8 mouse cellular contexts compared by ENCODE assay signal in the genomic region with DNA sequence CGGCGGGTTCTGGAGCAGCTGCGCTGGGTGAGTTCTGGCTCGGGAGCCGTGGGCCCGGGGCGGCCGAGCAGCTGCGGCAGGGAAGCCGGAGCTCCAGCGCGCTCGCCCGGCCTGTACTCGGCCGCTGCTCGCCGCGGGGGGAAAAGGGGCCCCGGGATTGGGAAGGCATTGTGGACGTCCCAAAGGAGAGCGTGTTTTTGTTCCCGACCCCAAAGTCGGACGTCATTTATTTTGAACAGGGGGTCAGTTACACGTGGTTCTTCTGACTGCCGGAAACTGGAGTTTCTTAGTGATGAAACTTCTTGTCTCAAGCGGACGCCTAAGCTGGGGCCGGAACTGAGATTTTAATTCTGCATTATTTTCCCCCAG. TPM values are rescaled to one million over a fixed set of nuclear protein-coding genes. Genes with fewer than 3 reads are reported as not detected.
A peak's percentile ranks its signal among the peaks of the same experiment; 100 is the strongest.
DNase-seq lines count a peak whose midpoint lies in the region; ATAC-seq and TF ChIP-seq lines count a peak whose summit lies in the region.

No protein-coding gene starts in this region.

- peak overlapping the region; percentile 96 for H3K9ac ChIP-seq in embryonic facial prominence, embryonic 14.5 days (ENCODE audit: low read depth, low read length)
- peak overlapping the region; percentile 88 for H3K9ac ChIP-seq in neural tube, embryonic 13.5 days

- peaks cover 6% of the 10 kb centered on the region for H3K4me1 ChIP-seq in cerebellum, adult 2 months (ENCODE audit: control insufficient read depth, insufficient read depth, low read length)
- H3K4me1 ChIP-seq in embryonic facial prominence, embryonic 14.5 days (ENCODE audit: control insufficient read depth, insufficient read depth, low read length), result peaks cover 11% of the 10 kb centered on the region
- peaks cover 28% of the 10 kb centered on the region for H3K4me1 ChIP-seq in limb, embryonic 10.5 days
- H3K4me1 ChIP-seq in neural tube, embryonic 13.5 days (replicated peaks), result peaks cover 29% of the 10 kb centered on the region

- H3K79me2 ChIP-seq in C2C12 (ENCODE audit: control insufficient read depth, insufficient read depth), result peaks cover 53% of the 10 kb centered on the region

- H3K4me3 ChIP-seq in cerebellum, adult 2 months (replicated peaks; ENCODE audit: insufficient read depth, low read depth, low read length), result peak overlapping the region; percentile 82
- H3K4me3 ChIP-seq in C2C12 (ENCODE audit: insufficient read depth, poor library complexity, severe bottlenecking), result peak overlapping the region; percentile 63
- peak overlapping the region; percentile 87 for H3K4me3 ChIP-seq in embryonic facial prominence, embryonic 14.5 days (ENCODE audit: low read depth, low read length)
- H3K4me3 ChIP-seq in limb, embryonic 10.5 days, result peak overlapping the region; percentile 88
- H3K4me3 ChIP-seq in neural tube, embryonic 13.5 days, result peak overlapping the region; percentile 86

- TF ChIP-seq POLR2A in cerebellum, adult 2 months (IDR thresholded peaks at IDR 0.05; ENCODE audit: borderline replicate concordance, insufficient read depth, low read length), result no peak

- H3K27ac ChIP-seq in cerebellum, adult 2 months (ENCODE audit: insufficient read depth, low read length), result peak overlapping the region; percentile 74; the same call in 1 of the 2 replicates
- H3K27ac ChIP-seq in embryonic facial prominence, embryonic 14.5 days (replicated peaks; ENCODE audit: low read depth, low read length), result peak overlapping the region; percentile 93
- peak overlapping the region; percentile 97 for H3K27ac ChIP-seq in limb, embryonic 10.5 days
- H3K27ac ChIP-seq in neural tube, embryonic 13.5 days (replicated peaks), result peak overlapping the region; percentile 95

- peaks cover 47% of the 10 kb centered on the region for H3K79me3 ChIP-seq in C2C12 (ENCODE audit: low read depth)

- ATAC-seq in embryonic facial prominence, embryonic 14.5 days (ENCODE audit: low read depth), result peak; percentile 60; the same call in 1 of the 2 replicates
- peak; percentile 81 for ATAC-seq in neural tube, embryonic 13.5 days (ENCODE audit: low read depth)

- no peaks in the 10 kb centered on the region for H3K9me3 ChIP-seq in embryonic facial prominence, embryonic 14.5 days (ENCODE audit: control insufficient read depth, low read length)
- no peaks in the 10 kb centered on the region for H3K9me3 ChIP-seq in limb, embryonic 10.5 days (replicated peaks)
- no peaks in the 10 kb centered on the region for H3K9me3 ChIP-seq in neural tube, embryonic 13.5 days

- H3K27me3 ChIP-seq in cerebellum, adult 2 months (ENCODE audit: control insufficient read depth, insufficient read depth, low read length), result no peaks in the 10 kb centered on the region
- H3K27me3 ChIP-seq in C2C12 (ENCODE audit: control insufficient read depth, insufficient read depth, insufficient read length), result no peaks in the 10 kb centered on the region
- H3K27me3 ChIP-seq in embryonic facial prominence, embryonic 14.5 days (replicated peaks; ENCODE audit: control insufficient read depth, insufficient read depth, low read length), result no peaks in the 10 kb centered on the region
- no peaks in the 10 kb centered on the region for H3K27me3 ChIP-seq in limb, embryonic 10.5 days (ENCODE audit: low read depth, poor library complexity, severe bottlenecking)
- no peaks in the 10 kb centered on the region for H3K27me3 ChIP-seq in neural tube, embryonic 13.5 days

- peaks cover 7% of the 10 kb centered on the region for H3K36me3 ChIP-seq in C2C12 (ENCODE audit: control insufficient read depth, insufficient read depth)
- no peaks in the 10 kb centered on the region; the same call in 1 of the 2 replicates for H3K36me3 ChIP-seq in embryonic facial prominence, embryonic 14.5 days (ENCODE audit: control insufficient read depth, insufficient read depth, low read length)
- H3K36me3 ChIP-seq in limb, embryonic 10.5 days, result peaks cover 18% of the 10 kb centered on the region
- no peaks in the 10 kb centered on the region for H3K36me3 ChIP-seq in neural tube, embryonic 13.5 days

- TF ChIP-seq CTCF in cerebellum, adult 2 months (IDR thresholded peaks at IDR 0.05; ENCODE audit: borderline replicate concordance, insufficient read depth, low read depth, low read length), result no peak
- no peak for TF ChIP-seq CTCF in C2C12 (IDR thresholded peaks at IDR 0.05; ENCODE audit: control insufficient read depth, insufficient read depth, insufficient read length)

- H3ac ChIP-seq in C2C12 (ENCODE audit: control insufficient read depth, insufficient read length, low read depth), result peak overlapping the region; percentile 94

- peak overlapping the region; percentile 61 for H3K4me2 ChIP-seq in embryonic facial prominence, embryonic 14.5 days (ENCODE audit: low read depth, low read length)
- H3K4me2 ChIP-seq in neural tube, embryonic 13.5 days, result peak overlapping the region; percentile 79

- WGBS in cerebellum, adult 2 months, result under 1% methylated on average over 30 of the region's 30 CpGs
- 0% methylated on average over 11 of the region's 30 CpGs for WGBS in embryonic facial prominence, embryonic 14.5 days
- whole genome bisulfite sequencing in limb, embryonic 10.5 days, result under 1% methylated on average over 30 of the region's 30 CpGs
- 0% methylated on average over 30 of the region's 30 CpGs for WGBS in neural tube, embryonic 13.5 days

- no peak for DNase-seq in cerebellum, adult 2 months
- DNase-seq in cerebellum, postnatal 25 days, result no peak
- peak; percentile 74 for DNase-seq in embryonic facial prominence, embryonic 14.5 days (ENCODE audit: low spot score)
- no peak for DNase-seq in limb, embryonic 10.5 days (ENCODE audit: low spot score)
- no peak for DNase-seq in urinary bladder, postnatal 10 days (ENCODE audit: low spot score)
- no peak for DNase-seq in layer of hippocampus, postnatal 10 days (ENCODE audit: low spot score in 2 of 2)

TF ChIP-seq in C2C12, 6 proteins besides CTCF, POLR2A, EP300 and RAD21:
- TF ChIP-seq MAX (IDR thresholded peaks at IDR 0.05) (no peak), MYOG (IDR thresholded peaks at IDR 0.05; ENCODE audit: control insufficient read depth, extremely low read depth, insufficient read length) (no peak), CEBPB (IDR thresholded peaks at IDR 0.05; ENCODE audit: low read depth) (peak; percentile 8)

RNA-seq across cellular contexts. Expression of a gene that starts 36.0 kb away (rescaled TPM):
- 59.2 and 59.8 TPM in 2 replicates for polyA plus RNA-seq in cerebellum, adult 2 months (2012; rRNA removed)
- 13.3 TPM for polyA plus RNA-seq in C2C12 (2012; fragmentation: generic; extraction: Trizol)
- 53.9 and 58.2 TPM in 2 replicates for polyA plus RNA-seq in embryonic facial prominence, embryonic 14.5 days (2014; fragmentation: Nextera tagmentation; extraction: Ambion mirVana)
- polyA plus RNA-seq in limb, embryonic 10.5 days (2016; fragmentation: Nextera tagmentation; extraction: Ambion mirVana), result 48.6 and 56.4 TPM in 2 replicates
- 46.2 and 46.3 TPM in 2 replicates for polyA plus RNA-seq in neural tube, embryonic 13.5 days (2015; fragmentation: Nextera tagmentation; extraction: Ambion mirVana)
- 10 to 100 TPM; 39.8 to 41.2 TPM for total RNA-seq in layer of hippocampus, postnatal 10 days (2021)
